Mouse (Mus musculus) intestine, postnatal 0 days (tissue): ENCODE measurements around the gene Wnt9b. TPM values are rescaled to one million over a fixed set of nuclear protein-coding genes. Genes with fewer than 3 reads are reported as not detected.
A peak's percentile ranks its signal among the peaks of the same experiment; 100 is the strongest.

ENCODE experiments used
- ATAC-seq: fragments of 200-750 bp; cut with Nextera tagmentation; 2 replicates; pipeline ENCODE4 v1.8.0; 2017; ENCODE audit warnings: mild to moderate bottlenecking, moderate TSS enrichment, moderate library complexity
- H3K27ac ChIP-seq: fragments of 300-500 bp; sonication (generic); 2 replicates; pipeline ENCODE4 v1.5.1; 2014; ENCODE audit warnings: mild to moderate bottlenecking, low read depth, low read length, moderate library complexity
- H3K27me3 ChIP-seq: fragments of 300-500 bp; sonication (generic); replicated peaks from 2 replicates; pipeline ENCODE4 v1.6.1; 2014; ENCODE audit warnings: low read length, mixed read lengths; ENCODE audit not compliant: control insufficient read depth, insufficient read depth
- H3K36me3 ChIP-seq: fragments of 300-500 bp; sonication (generic); 2 replicates; pipeline ENCODE4 v1.6.1; 2014; ENCODE audit warnings: mild to moderate bottlenecking, moderate library complexity; ENCODE audit not compliant: control insufficient read depth, insufficient read depth
- H3K4me1 ChIP-seq: fragments of 300-500 bp; sonication (generic); replicated peaks from 2 replicates; pipeline ENCODE4 v1.6.1; 2014; ENCODE audit warnings: antibody characterized with exemption, low read length, mixed read lengths; ENCODE audit not compliant: control insufficient read depth, insufficient read depth
- H3K4me2 ChIP-seq: fragments of 300-500 bp; sonication (generic); replicated peaks from 2 replicates; pipeline ENCODE4 v1.6.1; 2014; ENCODE audit warnings: low read depth, mild to moderate bottlenecking, moderate library complexity
- H3K4me3 ChIP-seq: fragments of 300-500 bp; sonication (generic); 2 replicates; pipeline ENCODE4 v1.5.1; 2014; ENCODE audit warnings: low read depth, low read length
- H3K9ac ChIP-seq: fragments of 300-500 bp; sonication (generic); 2 replicates; pipeline ENCODE4 v1.6.1; 2014; ENCODE audit warnings: mild to moderate bottlenecking, low read depth, low read length
- H3K9me3 ChIP-seq: fragments of 300-500 bp; sonication (generic); 2 replicates; pipeline ENCODE4 v1.6.1; 2016; ENCODE audit warnings: mixed run types; ENCODE audit not compliant: control insufficient read depth
- CTCF ChIP-seq: sonication (generic); IDR thresholded peaks from 2 replicates; pipeline ENCODE4 v1.5.1; 2016; ENCODE audit warnings: low read depth, mild to moderate bottlenecking, control low read depth, antibody characterized with exemption, moderate library complexity
- WGBS: fragments of 180-500 bp; shearing (Covaris S2); extraction: QIAGEN DNeasy Blood & Tissue Kit; methylation state at CpG from one replicate; pipeline ENCODE4 v1.1.7; 2014; 5-methylcytosine and 5-hydroxymethylcytosine counted together
- polyA plus RNA-seq: library from polyadenylated mRNA; unstranded; fragments of >200 nt; fragmentation: Nextera tagmentation; extraction: Ambion mirVana; gene quantifications from 2 replicates; pipeline ENCODE4 v1.2.1, GENCODE M21; 2015

Gene Wnt9b
- polyA plus RNA-seq, 1 experiment from 2014 or later: 0.09 TPM

DNA sequence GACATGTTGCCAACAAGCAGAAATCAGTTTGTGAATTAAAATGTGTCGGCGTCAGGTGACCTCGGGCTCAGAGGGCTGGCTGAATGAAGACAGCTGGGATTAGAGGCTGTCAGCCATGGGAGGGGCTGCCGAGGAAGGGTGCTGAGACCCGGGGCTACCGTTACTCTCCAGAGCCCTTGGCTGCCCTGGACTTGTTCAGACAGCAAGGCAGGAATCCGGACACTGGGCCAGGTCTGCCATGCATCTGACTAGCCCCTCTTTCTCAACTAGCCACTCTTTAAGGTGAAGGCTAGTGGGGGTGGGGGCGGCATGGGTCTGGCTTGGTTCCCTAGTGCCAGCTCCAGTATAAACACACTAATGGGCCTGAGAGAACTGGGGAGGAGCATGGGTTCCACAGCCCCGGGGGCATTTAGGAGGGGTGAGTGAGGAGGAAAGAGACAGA lies 27.6 kb downstream of the Wnt9b start:
- Histone ChIP-seq H3K27me3 (no peaks in the 10 kb centered on the region), H3K9me3 (no peaks in the 10 kb centered on the region), H3K4me2 (peak overlapping the region; percentile 51), H3K4me1 (no peaks in the 10 kb centered on the region), H3K36me3 (no peaks in the 10 kb centered on the region), H3K9ac (no peak overlapping the region), H3K4me3 (peak overlapping the region; percentile 7; the same call in 1 of the 2 replicates), H3K27ac (no peak overlapping the region)
- WGBS: 19% methylated on average over 9 of the region's 9 CpGs
- TF ChIP-seq CTCF: no peak
- ATAC-seq: no peak

DNA sequence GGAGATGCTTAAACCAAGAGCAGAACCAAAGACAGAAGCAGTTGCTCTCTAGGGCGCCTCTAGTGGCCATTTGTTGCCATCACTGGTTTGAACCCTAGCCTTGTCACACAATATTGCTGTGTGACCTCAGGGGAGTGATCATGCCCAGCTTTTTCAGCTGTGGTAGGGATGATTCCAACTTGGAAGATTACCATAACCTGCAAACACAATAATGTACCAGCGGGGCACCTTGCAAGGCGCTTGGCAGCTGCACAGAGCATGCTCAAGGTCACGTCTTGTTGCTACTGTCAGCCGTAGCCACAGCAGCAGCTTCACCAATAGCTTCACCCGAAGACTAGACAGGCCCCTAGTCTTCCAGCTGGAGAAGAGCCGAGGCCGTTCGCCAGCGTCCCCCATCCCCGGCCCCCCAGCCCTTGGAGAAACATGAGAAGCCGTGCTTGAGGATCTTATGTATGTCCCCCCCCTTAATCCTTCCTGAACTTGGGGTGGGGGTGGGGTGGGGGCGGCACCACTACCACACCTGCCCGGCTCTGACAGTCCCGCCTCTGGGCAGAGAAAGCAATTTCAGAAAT lies 28.1 kb downstream of the Wnt9b start:
- H3K4me2 ChIP-seq: peak overlapping the region; percentile 51
- H3K4me3 ChIP-seq: peak overlapping the region; percentile 7; the same call in 1 of the 2 replicates
- H3K27ac ChIP-seq: no peak overlapping the region
- peak; percentile 72 for TF ChIP-seq CTCF
- no peaks in the 10 kb centered on the region for H3K27me3 ChIP-seq
- no peak for ATAC-seq
- H3K36me3 ChIP-seq: no peaks in the 10 kb centered on the region
- WGBS: 23% methylated on average over 15 of the region's 15 CpGs
- H3K4me1 ChIP-seq: no peaks in the 10 kb centered on the region
- H3K9ac ChIP-seq: no peak overlapping the region
- H3K9me3 ChIP-seq: no peaks in the 10 kb centered on the region

DNA sequence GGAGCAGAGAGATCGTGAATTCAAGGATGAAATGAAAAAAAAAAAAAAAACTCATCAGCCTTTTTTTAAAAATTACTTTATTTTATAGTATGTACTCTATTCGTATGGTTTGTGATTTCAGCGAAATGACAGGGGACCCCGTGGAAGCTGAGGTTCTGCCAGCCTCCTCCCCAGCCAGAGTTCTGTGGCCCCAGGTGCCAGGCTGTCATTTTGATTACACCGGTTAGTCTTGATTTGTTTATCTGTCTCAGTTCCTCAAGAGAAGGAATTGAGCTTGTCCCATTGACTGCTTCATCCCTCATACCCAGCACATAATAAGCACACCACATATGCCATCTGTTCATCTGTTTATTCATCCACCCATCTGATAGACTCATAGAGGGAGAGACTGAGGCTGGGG lies 30.2 kb downstream of the Wnt9b start:
- H3K4me1 ChIP-seq: no peaks in the 10 kb centered on the region
- no peaks in the 10 kb centered on the region for H3K27me3 ChIP-seq
- no peak overlapping the region for H3K27ac ChIP-seq
- no peak for ATAC-seq
- H3K4me2 ChIP-seq: no peak overlapping the region
- WGBS: 83% methylated on average over 5 of the region's 5 CpGs
- no peak overlapping the region for H3K9ac ChIP-seq
- no peak for TF ChIP-seq CTCF
- H3K4me3 ChIP-seq: no peak overlapping the region
- H3K36me3 ChIP-seq: no peaks in the 10 kb centered on the region
- no peaks in the 10 kb centered on the region for H3K9me3 ChIP-seq

DNA sequence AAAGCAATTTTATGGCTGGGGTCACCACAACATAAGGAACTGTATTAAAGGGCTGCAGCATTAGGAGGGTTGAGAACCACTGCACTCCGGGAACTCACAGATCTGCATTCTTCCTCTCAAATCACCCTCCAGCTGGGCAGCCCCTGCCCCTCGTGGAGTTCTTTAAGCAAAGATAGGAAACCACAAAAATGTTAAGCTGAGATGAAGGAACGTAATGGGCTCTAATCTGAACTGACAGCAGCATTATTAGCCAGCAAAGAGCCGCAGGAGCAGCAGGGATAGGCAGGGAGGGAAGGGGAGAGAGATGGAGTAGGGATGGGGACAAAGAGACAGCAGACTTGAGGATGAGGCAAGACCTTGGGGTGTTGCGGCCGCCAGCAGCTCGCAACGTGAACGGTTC lies 32.6 kb downstream of the Wnt9b start:
- Histone ChIP-seq H3K27me3 (no peaks in the 10 kb centered on the region), H3K36me3 (no peaks in the 10 kb centered on the region), H3K9ac (no peak overlapping the region), H3K4me3 (no peak overlapping the region), H3K4me1 (no peaks in the 10 kb centered on the region), H3K27ac (no peak overlapping the region), H3K9me3 (no peaks in the 10 kb centered on the region), H3K4me2 (no peak overlapping the region)
- no peak for TF ChIP-seq CTCF
- ATAC-seq: no peak
- 58% methylated on average over 9 of the region's 9 CpGs for WGBS

DNA sequence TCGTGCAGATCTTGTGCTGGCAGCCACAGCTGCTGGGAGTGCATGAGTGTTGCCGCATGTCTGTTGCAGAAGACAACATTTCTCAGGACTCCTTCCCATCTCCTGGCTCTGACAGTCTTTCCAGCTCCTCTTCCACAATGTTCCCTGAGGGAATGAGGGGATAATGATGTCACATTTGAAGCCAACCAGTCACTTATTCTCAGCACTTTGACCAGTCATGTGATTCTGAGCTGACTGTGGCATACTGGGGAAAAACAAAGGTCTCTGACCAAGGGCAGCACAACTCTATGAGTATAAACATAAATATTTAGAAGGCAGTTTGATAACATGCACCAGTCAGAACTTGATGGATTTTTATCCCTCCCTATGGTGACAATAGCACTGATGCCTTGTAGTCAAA lies 35.5 kb downstream of the Wnt9b start:
- H3K27ac ChIP-seq: no peak overlapping the region
- H3K9ac ChIP-seq: no peak overlapping the region
- WGBS: 76% methylated on average over 2 of the region's 2 CpGs
- H3K4me1 ChIP-seq: no peaks in the 10 kb centered on the region
- no peaks in the 10 kb centered on the region for H3K36me3 ChIP-seq
- ATAC-seq: peak; percentile 59
- no peak for TF ChIP-seq CTCF
- no peak overlapping the region for H3K4me3 ChIP-seq
- no peaks in the 10 kb centered on the region for H3K9me3 ChIP-seq
- H3K27me3 ChIP-seq: no peaks in the 10 kb centered on the region
- H3K4me2 ChIP-seq: no peak overlapping the region

DNA sequence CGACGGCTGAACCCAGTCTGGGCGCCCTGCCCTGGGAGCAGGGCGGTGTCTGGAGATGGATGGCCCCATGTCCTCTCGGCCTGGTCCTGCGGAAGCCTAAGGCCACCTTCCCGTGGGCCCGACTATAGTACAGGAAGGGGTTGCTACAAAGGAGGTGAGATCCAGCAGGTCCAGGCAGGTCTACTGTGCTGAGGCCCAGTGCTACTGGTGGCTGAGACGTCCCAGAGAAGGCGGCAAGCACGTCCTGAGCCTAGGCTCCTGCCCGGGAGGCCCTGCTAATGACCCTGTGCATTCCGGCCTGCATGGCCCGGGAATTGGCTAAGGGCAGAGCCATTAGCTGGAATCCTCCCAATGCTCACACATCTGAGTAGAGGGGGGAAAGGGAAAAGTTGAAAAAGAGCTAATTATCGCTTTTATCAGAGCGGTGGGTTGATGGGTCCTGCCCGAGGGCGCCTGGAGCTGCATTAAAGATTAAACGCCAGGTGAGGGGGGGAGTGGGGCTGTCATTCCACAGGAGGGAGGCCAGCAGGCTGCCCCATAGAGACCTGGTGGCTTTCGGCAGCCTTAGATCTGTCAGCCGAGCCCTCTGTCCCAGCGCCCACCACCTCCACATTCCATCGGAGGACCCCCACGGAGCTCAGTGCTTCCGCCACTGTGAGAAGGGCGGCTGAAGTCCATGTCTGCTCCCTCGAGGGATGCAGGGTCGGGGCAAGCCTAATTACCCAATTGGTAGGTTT lies 37.6 kb downstream of the Wnt9b start:
- no peak for TF ChIP-seq CTCF
- Histone ChIP-seq H3K4me3 (no peak overlapping the region), H3K9me3 (no peaks in the 10 kb centered on the region), H3K36me3 (no peaks in the 10 kb centered on the region), H3K27ac (no peak overlapping the region), H3K4me2 (no peak overlapping the region), H3K27me3 (no peaks in the 10 kb centered on the region), H3K9ac (no peak overlapping the region), H3K4me1 (no peaks in the 10 kb centered on the region)
- 53% methylated on average over 28 of the region's 28 CpGs for WGBS
- no peak for ATAC-seq
